Mouse (Mus musculus) lung, postnatal 0 days (tissue): ENCODE measurements around the gene Dph1. TPM values are rescaled to one million over a fixed set of nuclear protein-coding genes. Genes with fewer than 3 reads are reported as not detected.
A peak's percentile ranks its signal among the peaks of the same experiment; 100 is the strongest.

ENCODE experiments used
- ATAC-seq: fragments of 200-750 bp; cut with Nextera tagmentation; 2 replicates; pipeline ENCODE4 v1.8.0; 2017; ENCODE audit warnings: moderate library complexity
- DNase-seq: peaks from one replicate; pipeline ENCODE4 v3.0.0-alpha.2; 2016; ENCODE audit warnings: low spot score
- H3K27ac ChIP-seq: fragments of 300-500 bp; sonication (generic); 2 replicates; pipeline ENCODE4 v1.5.1; 2014; ENCODE audit warnings: antibody characterized with exemption, mild to moderate bottlenecking, low read length, mixed read lengths
- H3K27me3 ChIP-seq: fragments of 300-500 bp; sonication (generic); replicated peaks from 2 replicates; pipeline ENCODE4 v1.6.1; 2014; ENCODE audit warnings: low read length, mixed read lengths; ENCODE audit not compliant: insufficient read depth
- H3K36me3 ChIP-seq: fragments of 300-500 bp; sonication (generic); 2 replicates; pipeline ENCODE4 v1.6.1; 2014; ENCODE audit warnings: low read length, mixed read lengths; ENCODE audit not compliant: insufficient read depth
- H3K4me1 ChIP-seq: fragments of 300-500 bp; sonication (generic); 2 replicates; pipeline ENCODE4 v1.6.1; 2014; ENCODE audit warnings: antibody characterized with exemption, low read depth, low read length, mixed read lengths; ENCODE audit not compliant: insufficient read depth
- H3K4me2 ChIP-seq: fragments of 300-500 bp; sonication (generic); replicated peaks from 2 replicates; pipeline ENCODE4 v1.6.1; 2014; ENCODE audit warnings: low read depth, mild to moderate bottlenecking, low read length, moderate library complexity, mixed read lengths
- H3K4me3 ChIP-seq: fragments of 300-500 bp; sonication (generic); 2 replicates; pipeline ENCODE4 v1.5.1; 2014; ENCODE audit warnings: low read depth, low read length
- H3K9ac ChIP-seq: fragments of 300-500 bp; sonication (generic); replicated peaks from 2 replicates; pipeline ENCODE4 v1.6.1; 2014; ENCODE audit warnings: low read depth, mild to moderate bottlenecking
- H3K9me3 ChIP-seq: fragments of 300-500 bp; sonication (generic); 2 replicates; pipeline ENCODE4 v1.6.1; 2016; ENCODE audit warnings: low read length, mixed read lengths
- CTCF ChIP-seq: IDR thresholded peaks from 2 replicates; pipeline ENCODE4 v1.5.1; 2016; ENCODE audit warnings: antibody characterized with exemption, mild to moderate bottlenecking
- EP300 ChIP-seq: IDR thresholded peaks from 2 replicates; pipeline ENCODE4 v1.6.1; 2016; ENCODE audit warnings: antibody characterized with exemption, mild to moderate bottlenecking, control low read depth
- WGBS: fragments of 180-500 bp; shearing (Covaris S2); extraction: QIAGEN DNeasy Blood & Tissue Kit; methylation state at CpG from one replicate; pipeline ENCODE4 v1.1.7; 2014; 5-methylcytosine and 5-hydroxymethylcytosine counted together
- polyA plus RNA-seq: library from polyadenylated mRNA; unstranded; fragments of >200 nt; fragmentation: Nextera tagmentation; extraction: Ambion mirVana; gene quantifications from 2 replicates; pipeline ENCODE4 v1.2.1, GENCODE M21; 2015

Dph1 gene
- polyA plus RNA-seq, 1 experiment from 2014 or later, result 14.8 TPM

DNA sequence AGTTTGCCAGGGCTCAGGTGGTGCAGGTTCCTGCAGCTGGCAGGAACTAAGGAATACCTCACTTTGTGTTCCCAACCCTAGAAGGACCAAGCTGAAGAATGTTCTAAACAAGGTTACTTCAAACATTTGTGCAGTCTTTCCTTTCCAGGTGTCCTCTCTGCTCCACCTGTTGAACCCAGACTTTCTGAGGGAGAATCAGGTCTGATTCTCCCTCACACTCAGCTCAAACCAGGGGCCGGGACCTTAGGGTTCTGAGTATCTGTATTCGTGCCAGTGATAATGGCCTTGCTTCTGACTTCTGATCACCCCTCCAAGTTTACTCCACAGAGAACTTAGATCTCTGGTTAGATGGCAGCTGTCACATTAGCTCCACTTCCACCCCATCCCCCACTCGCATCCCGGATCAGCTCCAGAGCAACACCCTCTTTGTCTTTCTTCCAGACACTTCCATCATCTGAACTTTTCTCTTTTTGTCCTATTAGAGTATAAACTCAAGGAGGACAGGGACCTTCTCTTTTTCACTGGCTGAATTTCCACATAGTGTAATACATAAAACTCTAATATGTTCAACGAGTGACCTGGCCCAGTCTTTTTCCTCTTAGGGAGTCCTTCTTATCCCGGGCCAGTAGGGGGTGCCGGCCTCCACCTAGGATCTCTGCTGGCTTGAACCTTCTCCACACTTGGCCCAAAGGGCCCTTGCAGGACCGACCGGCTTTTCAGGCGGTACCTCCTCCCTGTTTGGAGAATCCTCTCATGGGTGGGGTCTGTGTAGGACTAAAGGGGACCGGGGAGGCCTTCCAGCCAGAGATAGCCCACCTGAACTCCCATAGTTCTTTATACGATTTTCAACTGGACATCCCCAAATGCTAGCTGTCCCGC lies 1.5 kb upstream of the Dph1 start:
- Histone ChIP-seq H3K4me2 (peak overlapping the region; percentile 90), H3K4me1 (peaks cover 19% of the 10 kb centered on the region), H3K9me3 (no peaks in the 10 kb centered on the region), H3K36me3 (no peaks in the 10 kb centered on the region), H3K4me3 (peak overlapping the region; percentile 52), H3K27me3 (peaks cover 35% of the 10 kb centered on the region), H3K27ac (no peak overlapping the region), H3K9ac (no peak overlapping the region)
- TF ChIP-seq CTCF (peak; percentile 90), EP300 (no peak)
- WGBS, result 24% methylated on average over 13 of the region's 13 CpGs
- DNase-seq (peak; percentile 93), ATAC-seq (peak; percentile 79)

DNA sequence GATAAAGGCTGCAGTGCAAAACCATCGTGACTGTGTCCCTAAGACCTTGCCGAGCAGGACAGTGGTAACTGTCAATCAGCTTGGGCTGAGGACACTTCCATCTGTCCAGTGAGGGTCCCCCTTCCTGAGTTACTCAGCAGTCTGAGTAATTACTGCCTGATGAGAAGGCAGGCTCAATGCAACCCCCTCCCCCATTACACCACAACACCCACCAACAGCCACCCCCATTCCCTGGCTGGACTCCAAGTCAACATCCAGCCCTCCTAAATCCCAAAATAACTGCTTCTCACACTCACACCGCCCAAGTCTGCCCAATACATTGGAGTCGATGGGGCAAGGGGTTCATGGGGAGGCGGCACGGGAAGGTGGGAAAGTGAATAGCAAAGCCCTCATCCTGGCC lies 800 bp upstream of the Dph1 start:
- H3K27ac ChIP-seq, result no peak overlapping the region

DNA sequence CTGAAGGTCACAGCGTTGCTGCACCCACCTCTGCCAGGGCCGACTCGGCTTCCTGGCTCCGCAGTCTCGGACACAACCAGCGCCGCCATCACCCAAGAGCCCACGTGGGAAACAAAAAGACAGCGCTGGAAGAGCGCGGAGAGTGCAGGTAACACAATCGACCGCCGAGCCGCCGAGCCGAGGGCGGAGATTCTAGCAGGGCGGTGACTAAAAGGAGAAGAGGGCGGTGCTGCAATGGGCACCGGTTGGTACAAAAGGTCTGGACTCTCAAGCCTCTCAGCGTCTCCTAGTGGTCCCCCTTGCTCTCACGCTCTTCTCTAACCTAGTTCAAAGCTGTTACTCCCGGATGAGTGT lies 693 bp downstream of the Dph1 start:
- no peak for TF ChIP-seq EP300
- TF ChIP-seq CTCF, result peak; percentile 52
- peak; percentile 84 for ATAC-seq
- peak overlapping the region; percentile 45 for H3K9ac ChIP-seq
- no peaks in the 10 kb centered on the region for H3K9me3 ChIP-seq
- H3K4me1 ChIP-seq, result peaks cover 19% of the 10 kb centered on the region
- peak overlapping the region; percentile 89 for H3K4me2 ChIP-seq
- H3K4me3 ChIP-seq, result peak overlapping the region; percentile 64
- WGBS, result under 1% methylated on average over 24 of the region's 24 CpGs
- peaks cover 22% of the 10 kb centered on the region; the same call in 1 of the 2 replicates for H3K27me3 ChIP-seq
- peak; percentile 96 for DNase-seq
- no peaks in the 10 kb centered on the region for H3K36me3 ChIP-seq
- no peak overlapping the region for H3K27ac ChIP-seq

More for the DNA sequence above, 800 bp upstream of the Dph1 start:
- H3K4me2 ChIP-seq, result no peak overlapping the region
- H3K4me1 ChIP-seq, result peaks cover 19% of the 10 kb centered on the region
- no peak for DNase-seq
- TF ChIP-seq EP300 (no peak), CTCF (no peak)
- H3K9ac ChIP-seq, result no peak overlapping the region
- H3K27me3 ChIP-seq, result peaks cover 35% of the 10 kb centered on the region
- H3K4me3 ChIP-seq, result no peak overlapping the region
- no peak for ATAC-seq
- H3K36me3 ChIP-seq, result no peaks in the 10 kb centered on the region
- no peaks in the 10 kb centered on the region for H3K9me3 ChIP-seq
- WGBS, result 62% methylated on average over 6 of the region's 6 CpGs

DNA sequence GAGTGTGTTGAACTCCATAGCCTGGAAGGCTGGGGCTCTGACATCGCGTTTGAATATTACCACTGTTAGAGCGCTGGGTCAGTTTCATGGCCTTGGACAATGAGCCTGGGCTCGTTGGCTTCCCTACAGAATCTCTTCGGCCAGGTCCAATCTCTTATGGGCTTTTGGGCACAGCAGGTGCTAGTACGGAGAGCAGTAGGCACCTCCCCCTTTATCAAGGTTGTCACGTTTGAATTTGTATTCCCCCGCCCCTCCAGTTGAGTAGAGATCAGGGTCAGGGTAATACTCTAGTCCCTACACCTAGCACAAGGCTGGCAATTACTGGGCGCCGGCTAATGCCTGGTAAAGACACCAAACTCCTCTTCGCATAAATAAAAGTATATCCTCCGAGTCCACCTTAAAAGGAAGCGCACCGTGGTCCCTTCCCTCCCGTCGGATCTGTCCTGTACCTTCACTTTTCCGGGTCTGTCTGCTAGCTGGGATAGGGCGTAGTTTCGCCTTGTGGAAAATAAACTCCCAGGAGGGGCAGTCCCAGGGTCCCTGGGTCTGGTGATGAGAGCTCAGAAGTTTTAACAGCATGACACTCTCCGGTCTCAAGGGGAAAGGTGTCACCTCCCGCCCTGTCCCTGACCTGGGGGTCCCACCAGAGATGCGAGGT lies 1.2 kb downstream of the Dph1 start:
- ATAC-seq (peak; percentile 10), DNase-seq (no peak)
- peaks cover 17% of the 10 kb centered on the region; the same call in 1 of the 2 replicates for H3K27me3 ChIP-seq
- H3K9me3 ChIP-seq, result no peaks in the 10 kb centered on the region
- H3K4me3 ChIP-seq, result peak overlapping the region; percentile 64
- TF ChIP-seq EP300 (no peak), CTCF (no peak)
- H3K4me1 ChIP-seq, result peaks cover 14% of the 10 kb centered on the region
- no peaks in the 10 kb centered on the region for H3K36me3 ChIP-seq
- peak overlapping the region; percentile 45 for H3K9ac ChIP-seq
- peak overlapping the region; percentile 89 for H3K4me2 ChIP-seq
- under 1% methylated on average over 22 of the region's 22 CpGs for WGBS
- H3K27ac ChIP-seq, result no peak overlapping the region

DNA sequence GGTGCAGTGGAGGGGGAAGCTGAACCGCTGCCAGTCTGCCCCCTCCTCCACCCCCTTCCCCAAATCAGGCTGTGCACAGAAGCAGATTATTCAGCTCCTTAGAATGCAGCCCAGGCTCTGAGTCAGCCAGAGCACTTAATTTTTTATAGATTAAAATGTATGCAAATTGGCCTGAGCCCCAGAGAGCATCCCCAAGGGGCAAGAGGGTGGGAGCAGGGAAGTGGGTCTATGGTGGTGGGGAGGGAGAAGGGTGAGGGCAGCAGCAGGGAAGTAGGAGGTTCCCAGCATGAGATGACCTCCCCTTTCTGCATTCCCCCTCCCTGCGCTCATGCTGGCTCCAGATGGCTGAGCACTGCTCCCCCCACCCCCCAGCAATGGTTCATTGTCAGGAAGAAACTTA lies 6.1 kb downstream of the Dph1 start:
- TF ChIP-seq CTCF (no peak), EP300 (no peak)
- DNase-seq, result no peak
- Histone ChIP-seq H3K27me3 (no peaks in the 10 kb centered on the region), H3K27ac (no peak overlapping the region), H3K4me3 (no peak overlapping the region), H3K9ac (no peak overlapping the region), H3K9me3 (no peaks in the 10 kb centered on the region), H3K4me1 (peaks cover 4% of the 10 kb centered on the region; the same call in 1 of the 2 replicates), H3K4me2 (no peak overlapping the region), H3K36me3 (no peaks in the 10 kb centered on the region)
- 91% methylated on average over 1 of the region's 2 CpGs for WGBS
- no peak for ATAC-seq

DNA sequence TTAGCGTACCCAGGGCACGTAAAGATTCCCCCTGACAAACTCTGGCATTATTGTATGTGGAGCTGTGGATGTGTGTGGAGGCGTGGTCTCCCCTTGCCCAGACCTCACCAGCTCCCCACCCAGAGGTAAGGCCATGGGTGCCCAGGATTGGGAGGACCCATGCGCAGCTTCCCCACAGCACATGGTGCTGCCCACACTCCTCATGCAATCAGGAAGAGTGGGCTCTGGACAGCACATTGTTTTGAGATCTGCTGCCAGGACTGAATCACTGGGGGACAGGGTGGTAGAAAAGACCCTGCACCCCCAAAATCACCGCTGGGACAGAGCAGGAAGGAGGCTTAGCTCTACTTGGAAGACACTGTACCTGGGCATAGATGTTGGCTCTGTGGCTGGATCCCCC lies 6.5 kb downstream of the Dph1 start:
- H3K27ac ChIP-seq, result no peak overlapping the region
- H3K4me1 ChIP-seq, result peaks cover 2% of the 10 kb centered on the region; the same call in 1 of the 2 replicates
- no peaks in the 10 kb centered on the region for H3K27me3 ChIP-seq
- no peaks in the 10 kb centered on the region for H3K36me3 ChIP-seq
- 85% methylated on average over 5 of the region's 5 CpGs for WGBS
- H3K9ac ChIP-seq, result no peak overlapping the region
- no peak overlapping the region for H3K4me3 ChIP-seq
- no peak overlapping the region for H3K4me2 ChIP-seq
- no peak for ATAC-seq
- TF ChIP-seq CTCF, result no peak
- no peak for TF ChIP-seq EP300
- no peaks in the 10 kb centered on the region for H3K9me3 ChIP-seq
- DNase-seq, result no peak
